Mouse (Mus musculus) embryonic fibroblast, embryonic 13.5 days (primary cell): ENCODE results near the gene Fam196b.

Source experiments
- CTCF ChIP-seq: IDR thresholded peaks from 2 replicates; pipeline ENCODE4 v1.5.1; 2011; ENCODE audit warnings: mild to moderate bottlenecking, control low read depth, low read length, moderate library complexity, borderline replicate concordance; ENCODE audit not compliant: insufficient read depth
- POLR2A ChIP-seq: IDR thresholded peaks from 2 replicates; pipeline ENCODE4 v1.6.1; 2011; ENCODE audit warnings: low read depth, mild to moderate bottlenecking, control low read depth, low read length, moderate library complexity

DNA sequence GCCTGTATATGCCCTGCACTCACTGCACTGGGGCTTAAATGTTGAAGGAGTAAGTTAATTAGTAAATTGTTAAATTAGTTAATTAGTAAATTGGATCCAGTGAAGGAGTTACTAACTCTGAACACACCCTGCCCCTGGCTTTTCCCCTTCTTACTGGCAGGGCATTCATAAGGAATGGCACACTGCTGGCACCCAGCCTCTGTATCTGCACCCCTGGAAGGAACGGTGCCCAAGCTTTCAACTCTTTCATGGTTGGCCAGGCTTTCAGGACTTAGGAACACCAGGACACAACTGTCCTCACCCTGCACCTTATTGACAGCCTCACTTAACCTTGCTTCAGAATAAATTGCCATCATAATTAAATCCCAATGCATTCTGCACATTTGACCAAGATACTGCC lies 109.9 kb downstream of the Fam196b start:
- TF ChIP-seq CTCF (no peak), POLR2A (no peak)
